Mouse (Mus musculus) hindbrain, embryonic 12.5 days (tissue): ENCODE results near the gene 2310057J18Rik. TPM values are rescaled to one million over a fixed set of nuclear protein-coding genes. Genes with fewer than 3 reads are reported as not detected.
A peak's percentile ranks its signal among the peaks of the same experiment; 100 is the strongest.
"Not testable (repeated sequence)": the region's sequence is repeated elsewhere in the genome, so short reads cannot be mapped to it uniquely, and the experiment has no call there.

Source experiments
- ATAC-seq: fragments of 200-750 bp; cut with Nextera tagmentation; 2 replicates; pipeline ENCODE4 v1.8.0; 2017; ENCODE audit warnings: moderate TSS enrichment; ENCODE audit not compliant: low FRiP score
- H3K27ac ChIP-seq: fragments of 300-500 bp; sonication (generic); 2 replicates; pipeline ENCODE4 v1.5.1; 2016; ENCODE audit warnings: mild to moderate bottlenecking
- H3K27me3 ChIP-seq: fragments of 300-500 bp; sonication (generic); 2 replicates; pipeline ENCODE4 v1.6.1; 2016; ENCODE audit warnings: mild to moderate bottlenecking
- H3K36me3 ChIP-seq: fragments of 300-500 bp; sonication (generic); 2 replicates; pipeline ENCODE4 v1.6.1; 2016; ENCODE audit warnings: mild to moderate bottlenecking
- H3K4me1 ChIP-seq: fragments of 300-500 bp; sonication (generic); 2 replicates; pipeline ENCODE4 v1.6.1; 2016
- H3K4me2 ChIP-seq: fragments of 300-500 bp; sonication (generic); replicated peaks from 2 replicates; pipeline ENCODE4 v1.6.1; 2016; ENCODE audit warnings: mild to moderate bottlenecking
- H3K4me3 ChIP-seq: fragments of 300-500 bp; sonication (generic); 2 replicates; pipeline ENCODE4 v1.5.1; 2016; ENCODE audit warnings: mild to moderate bottlenecking
- H3K9ac ChIP-seq: fragments of 300-500 bp; sonication (generic); 2 replicates; pipeline ENCODE4 v1.6.1; 2016; ENCODE audit warnings: mild to moderate bottlenecking, moderate library complexity
- H3K9me3 ChIP-seq: fragments of 300-500 bp; sonication (generic); replicated peaks from 2 replicates; pipeline ENCODE4 v1.6.1; 2016; ENCODE audit warnings: mild to moderate bottlenecking
- WGBS: fragments of 180-500 bp; shearing (Covaris S2); methylation state at CpG from one replicate; pipeline ENCODE4 v1.1.7; 2016; 5-methylcytosine and 5-hydroxymethylcytosine counted together
- polyA plus RNA-seq: library from polyadenylated mRNA; unstranded; fragments of >200 nt; fragmentation: Nextera tagmentation; extraction: Ambion mirVana; gene quantifications from 2 replicates; pipeline ENCODE4 v1.2.1, GENCODE M21; 2016

2310057J18Rik gene
- polyA plus RNA-seq = not detected in 2 replicates

DNA sequence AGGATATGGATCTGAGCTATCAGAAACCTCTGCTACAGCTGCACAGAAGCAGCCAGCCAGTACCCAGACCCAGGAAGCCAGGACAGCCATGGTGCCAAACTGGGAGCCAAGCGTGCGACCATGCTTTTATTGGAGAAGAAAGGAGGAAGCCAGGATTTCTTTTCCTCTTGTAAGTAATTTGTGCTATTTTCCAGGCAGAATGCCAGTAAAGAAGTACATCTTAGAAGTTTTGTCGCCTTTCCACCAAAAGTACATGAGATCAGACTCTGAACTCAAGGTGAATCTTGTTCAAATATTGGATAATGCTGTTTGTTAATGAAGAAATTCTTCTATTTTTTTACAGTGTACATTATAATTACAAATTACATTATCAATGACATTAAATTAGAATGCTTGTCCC lies at the start of gene 2310057J18Rik:
2310057J18Rik (minus strand) TSS at position 101 of the 400 bp plus-strand sequence.
- no peak within 1 kb of the TSS for H3K9ac ChIP-seq
- 92% methylated on average over 3 of the region's 3 CpGs for WGBS
- no peaks in the 10 kb centered on the region for H3K27me3 ChIP-seq
- no peak within 1 kb of the TSS for H3K4me3 ChIP-seq
- no peak for ATAC-seq
- H3K9me3 ChIP-seq = no peaks in the 10 kb centered on the region
- no peaks in the 10 kb centered on the region for H3K36me3 ChIP-seq
- no peak within 1 kb of the TSS for H3K4me2 ChIP-seq
- no peaks in the 10 kb centered on the region for H3K4me1 ChIP-seq
- no peak within 1 kb of the TSS for H3K27ac ChIP-seq

GRCm38 (mm10) chr10:29029960-29030359 lies 43.9 kb upstream of the 2310057J18Rik start:
- not testable (repeated sequence) for H3K4me1 ChIP-seq, H3K36me3 ChIP-seq, H3K4me3 ChIP-seq, H3K4me2 ChIP-seq, H3K9me3 ChIP-seq, ATAC-seq, H3K27me3 ChIP-seq, H3K9ac ChIP-seq, H3K27ac ChIP-seq
- WGBS = 90% methylated on average over 10 of the region's 20 CpGs

DNA sequence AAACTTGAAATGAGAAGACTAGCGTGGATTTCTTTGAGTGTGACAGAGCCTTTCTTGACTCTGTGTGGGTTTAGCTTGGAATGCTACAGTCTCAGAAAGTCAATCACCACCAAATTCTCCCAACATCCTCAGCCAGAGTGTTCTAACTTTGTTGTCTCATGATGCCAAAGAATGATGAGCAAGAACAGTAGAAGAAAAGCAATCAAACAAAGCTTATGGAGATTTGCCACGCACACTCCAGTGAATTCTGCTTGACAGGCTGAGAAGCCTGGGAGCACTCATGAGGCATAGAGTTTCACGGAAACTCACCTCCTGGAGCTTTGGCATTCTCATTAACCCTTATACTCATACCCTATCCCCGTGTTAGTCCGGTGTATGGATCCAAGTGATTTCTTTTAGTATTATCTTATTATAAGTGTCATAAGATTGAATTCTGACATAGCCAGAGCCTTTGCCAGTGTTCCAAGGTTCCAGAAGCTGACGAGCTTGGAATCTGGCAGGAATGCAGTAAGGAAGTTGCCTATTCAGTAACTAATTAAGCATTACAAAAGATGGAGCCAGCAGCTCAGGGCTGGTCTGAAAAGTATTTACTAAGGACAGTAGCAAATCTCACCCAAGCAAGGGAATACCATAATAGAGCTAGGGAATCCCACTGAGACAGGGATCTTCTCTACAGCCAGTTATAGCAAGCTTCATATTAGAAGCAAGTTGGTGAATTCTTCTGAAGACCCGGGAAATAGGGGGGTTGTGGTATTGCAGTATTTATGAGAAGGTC lies 33.6 kb upstream of the 2310057J18Rik start:
- H3K4me1 ChIP-seq = no peaks in the 10 kb centered on the region
- no peak overlapping the region for H3K27ac ChIP-seq
- 67% methylated on average over 7 of the region's 7 CpGs for WGBS
- no peak overlapping the region for H3K9ac ChIP-seq
- H3K4me2 ChIP-seq = no peak overlapping the region
- no peak for ATAC-seq
- H3K27me3 ChIP-seq = no peaks in the 10 kb centered on the region
- H3K36me3 ChIP-seq = no peaks in the 10 kb centered on the region
- no peak overlapping the region for H3K4me3 ChIP-seq
- no peaks in the 10 kb centered on the region for H3K9me3 ChIP-seq

DNA sequence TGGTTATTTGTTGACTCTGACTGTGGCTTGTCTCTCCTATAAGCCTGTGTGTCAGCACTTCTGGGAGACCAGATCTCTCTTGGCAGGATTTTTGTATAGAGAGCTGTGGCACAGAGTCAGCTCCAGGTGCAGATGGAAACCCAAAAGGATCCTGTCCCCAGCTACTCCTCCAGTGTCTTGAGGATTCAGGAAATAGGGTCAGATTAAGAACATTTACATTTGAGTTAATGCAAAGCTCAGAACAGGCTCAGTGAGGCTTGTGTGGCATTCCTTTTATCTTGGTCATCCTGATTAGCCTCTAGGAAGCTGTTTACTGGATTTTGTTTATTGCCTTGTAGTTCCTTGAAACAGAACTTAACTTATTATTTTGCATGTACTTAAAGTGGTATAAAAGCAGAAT lies 11.7 kb upstream of the 2310057J18Rik start:
- no peak for ATAC-seq
- no peak overlapping the region for H3K4me3 ChIP-seq
- H3K27ac ChIP-seq = no peak overlapping the region
- H3K9me3 ChIP-seq = no peaks in the 10 kb centered on the region
- H3K9ac ChIP-seq = no peak overlapping the region
- no peaks in the 10 kb centered on the region for H3K4me1 ChIP-seq
- H3K27me3 ChIP-seq = no peaks in the 10 kb centered on the region
- H3K4me2 ChIP-seq = no peak overlapping the region
- no peaks in the 10 kb centered on the region for H3K36me3 ChIP-seq

DNA sequence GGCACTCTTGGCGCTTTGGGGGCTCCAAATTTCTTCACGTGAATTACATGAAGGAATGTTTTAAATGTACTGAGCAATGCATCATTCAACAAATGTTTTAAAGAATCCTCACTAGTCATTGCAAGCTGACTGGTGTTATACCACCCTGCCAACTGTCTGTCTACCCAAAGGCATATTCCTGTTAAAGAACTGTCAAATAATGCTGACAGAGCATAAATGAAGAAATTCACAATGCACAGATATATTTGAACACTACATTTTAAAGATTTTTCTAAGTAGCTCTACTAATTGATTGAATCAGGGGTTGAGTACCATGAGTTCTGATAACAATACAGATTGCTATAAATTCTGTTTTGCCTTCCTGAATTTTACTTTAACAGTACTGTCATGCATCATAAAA lies 2.9 kb upstream of the 2310057J18Rik start:
- Histone ChIP-seq H3K27me3 (no peaks in the 10 kb centered on the region), H3K9me3 (no peaks in the 10 kb centered on the region), H3K4me1 (no peaks in the 10 kb centered on the region), H3K27ac (no peak overlapping the region), H3K9ac (no peak overlapping the region), H3K4me3 (no peak overlapping the region), H3K36me3 (no peaks in the 10 kb centered on the region), H3K4me2 (no peak overlapping the region)
- 81% methylated on average over 2 of the region's 2 CpGs for WGBS
- ATAC-seq = no peak

DNA sequence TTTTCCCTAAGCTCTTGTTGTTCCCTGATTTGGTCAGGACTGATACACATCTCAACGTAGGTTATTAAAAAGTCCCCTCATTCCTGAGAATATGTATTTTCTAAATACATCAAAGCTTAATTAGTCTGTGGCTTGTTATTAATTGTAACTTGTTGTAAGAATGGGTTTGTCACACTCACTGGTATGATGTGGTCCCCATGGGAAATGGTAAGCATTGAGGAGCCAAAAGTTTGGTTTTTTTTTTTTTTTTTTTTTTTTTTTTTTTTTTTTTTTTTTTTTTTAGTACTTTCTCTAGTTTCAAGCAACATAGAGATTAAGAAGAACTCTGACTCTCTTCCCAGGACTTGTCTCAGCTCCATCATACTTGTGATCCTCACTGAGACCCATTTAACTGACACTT lies 17.9 kb downstream of the 2310057J18Rik start:
- 90% methylated on average over 1 of the region's 1 CpGs for WGBS
- Histone ChIP-seq H3K4me1 (no peaks in the 10 kb centered on the region), H3K9me3 (no peaks in the 10 kb centered on the region), H3K9ac (no peak overlapping the region), H3K27me3 (no peaks in the 10 kb centered on the region), H3K4me3 (no peak overlapping the region), H3K27ac (no peak overlapping the region), H3K4me2 (no peak overlapping the region), H3K36me3 (no peaks in the 10 kb centered on the region)
- ATAC-seq = no peak

- H3K9ac ChIP-seq = no peak overlapping the region
- ATAC-seq = peak; percentile 52; the same call in 1 of the 2 replicates
- H3K36me3 ChIP-seq = no peaks in the 10 kb centered on the region
- no peaks in the 10 kb centered on the region for H3K9me3 ChIP-seq
- H3K4me1 ChIP-seq = no peaks in the 10 kb centered on the region
- no peak overlapping the region for H3K4me3 ChIP-seq
- no peak overlapping the region for H3K4me2 ChIP-seq
- no peaks in the 10 kb centered on the region for H3K27me3 ChIP-seq
- WGBS = 57% methylated on average over 4 of the region's 4 CpGs
- no peak overlapping the region for H3K27ac ChIP-seq
Measured at GRCm38 (mm10) chr10:28955138-28955537, 31.0 kb downstream of the 2310057J18Rik start.

DNA sequence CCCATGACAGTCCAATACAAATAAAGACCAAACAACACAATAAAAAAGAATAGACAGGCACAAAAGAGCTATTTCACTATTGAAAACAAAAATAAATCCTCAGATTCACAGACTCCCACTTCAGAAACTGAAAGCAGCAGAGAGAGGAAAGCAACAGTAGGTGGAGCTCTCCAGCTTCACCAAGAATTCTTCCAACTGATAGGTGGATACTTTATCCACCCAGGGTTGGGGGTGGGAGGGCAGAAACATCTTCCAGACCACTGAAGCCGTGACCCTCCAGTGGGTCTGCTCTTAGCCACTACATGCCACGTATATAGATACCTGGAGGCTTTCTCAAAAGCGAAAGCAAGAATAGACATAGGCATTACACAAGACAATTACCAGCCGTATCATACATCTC lies 31.6 kb downstream of the 2310057J18Rik start:
- no peaks in the 10 kb centered on the region for H3K4me1 ChIP-seq
- no peak overlapping the region for H3K9ac ChIP-seq
- H3K4me3 ChIP-seq = no peak overlapping the region
- WGBS = 65% methylated on average over 4 of the region's 4 CpGs
- H3K4me2 ChIP-seq = no peak overlapping the region
- H3K9me3 ChIP-seq = no peaks in the 10 kb centered on the region
- ATAC-seq = no peak
- H3K27me3 ChIP-seq = no peaks in the 10 kb centered on the region
- H3K27ac ChIP-seq = no peak overlapping the region
- no peaks in the 10 kb centered on the region for H3K36me3 ChIP-seq

Other genes starting within 250 kb of the 2310057J18Rik start
- 72.8 and 90.4 TPM in 2 replicates for gene Soga3, start 157.5 kb upstream of the 2310057J18Rik start, polyA plus RNA-seq
- 5.2 and 6.7 TPM in 2 replicates for gene Gm49353, start 212.7 kb upstream of the 2310057J18Rik start, polyA plus RNA-seq
- gene 9330159F19Rik, start 225.3 kb upstream of the 2310057J18Rik start, polyA plus RNA-seq = 13.5 TPM in 2 replicates